Mouse (Mus musculus): Measurements from ENCODE around the gene Pus1. TPM values are rescaled to one million over a fixed set of nuclear protein-coding genes. Genes with fewer than 3 reads are reported as not detected.

Pus1 gene
- total and polyA plus RNA-seq, 3 experiments: 107 to 248 (median 117) TPM

DNA sequence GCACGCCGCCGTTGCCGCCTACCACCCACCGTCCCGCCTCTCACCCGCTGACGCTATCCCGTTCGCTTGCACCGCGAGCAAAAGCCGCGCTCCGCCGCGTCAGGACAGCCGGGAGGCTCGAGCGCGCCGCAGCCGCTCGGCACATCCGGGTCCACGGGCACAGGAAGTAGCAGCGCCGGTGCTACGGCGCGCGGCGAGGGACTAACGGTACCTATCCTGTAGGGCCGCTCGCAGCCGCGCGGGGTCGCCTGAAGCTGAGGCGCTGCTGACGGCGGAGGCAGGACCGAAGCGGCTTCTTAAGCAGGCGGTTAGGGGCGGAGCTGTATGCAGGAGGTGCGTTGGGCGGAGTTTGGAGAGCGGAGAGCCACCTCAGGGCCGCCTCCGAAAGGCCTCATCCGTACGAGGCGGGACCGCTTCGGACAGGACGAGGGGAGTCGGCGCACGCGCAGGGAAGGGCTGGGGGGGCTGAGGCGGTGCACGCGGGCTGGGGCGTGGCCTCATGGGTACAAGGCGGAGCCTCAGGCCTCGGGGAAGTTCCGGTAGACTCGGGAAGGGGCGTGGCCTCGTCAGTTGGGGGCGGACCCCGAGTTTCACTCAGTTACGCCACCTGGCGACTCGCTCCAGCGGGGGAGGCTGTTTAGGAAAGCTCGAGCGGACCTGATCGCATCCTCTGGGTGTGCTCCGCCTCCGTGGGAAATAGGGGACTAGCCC lies 9.9 kb downstream of the Pus1 start, which contains the start of gene Ep400 (continued):
- TF ChIP-seq ZNF384 (IDR thresholded peaks at IDR 0.05; ENCODE audit: low read depth, low read length) (no peak), GATA1 (IDR thresholded peaks at IDR 0.05; ENCODE audit: low read depth, low read length) (no peak), ZC3H11A (IDR thresholded peaks at IDR 0.05; ENCODE audit: low read depth, low read length) (peak; percentile 20; the same call in 1 of the 2 replicates), E2F4 (IDR thresholded peaks at IDR 0.05; ENCODE audit: borderline replicate concordance, low read depth, low read length) (no peak), UBTF (IDR thresholded peaks at IDR 0.05; ENCODE audit: borderline replicate concordance, insufficient read depth, low read depth, low read length) (no peak), BHLHE40 (IDR thresholded peaks at IDR 0.05; ENCODE audit: borderline replicate concordance, low read depth, low read length) (no peak), CHD2 (IDR thresholded peaks at IDR 0.05; ENCODE audit: low read length) (no peak), NELFE (IDR thresholded peaks at IDR 0.05; ENCODE audit: low read depth, low read length) (peak; percentile 91), TAL1 (IDR thresholded peaks at IDR 0.05; ENCODE audit: low read length) (no peak), GABPA (IDR thresholded peaks at IDR 0.05; ENCODE audit: low read depth, low read length) (no peak), MAFK (IDR thresholded peaks at IDR 0.05; ENCODE audit: borderline replicate concordance, low read depth, low read length) (no peak), RAD21 (IDR thresholded peaks at IDR 0.05; ENCODE audit: low read depth, low read length) (peak; percentile 28), TBP (IDR thresholded peaks at IDR 0.05; ENCODE audit: low read depth, low read length) (peak; percentile 87), EP300 (IDR thresholded peaks at IDR 0.05; ENCODE audit: low read depth in 1 of 2, low read length in 2 of 2) (peak in 1 of 2 experiments; percentile 40; a peak in 1 of 4 replicates), POLR2AphosphoS2 (IDR thresholded peaks at IDR 0.05; ENCODE audit: low read length) (peak; percentile 95), MYB (IDR thresholded peaks at IDR 0.05; ENCODE audit: low read depth, low read length) (peak; percentile 73; the same call in 1 of the 2 replicates), MAZ (IDR thresholded peaks at IDR 0.05; ENCODE audit: low read depth, low read length) (peak; percentile 73; the same call in 1 of the 2 replicates), ZKSCAN1 (IDR thresholded peaks at IDR 0.05; ENCODE audit: low read depth, low read length) (no peak), ZMIZ1 (IDR thresholded peaks at IDR 0.05; ENCODE audit: low read depth, low read length) (peak; percentile 83), CHD1 (IDR thresholded peaks at IDR 0.05; ENCODE audit: low read depth, low read length) (no peak), CTCF (IDR thresholded peaks at IDR 0.05 in 2 of 3, conservative IDR thresholded peaks at IDR 0.05 in 1 of 3; ENCODE audit: control insufficient read depth in 1 of 3, insufficient read depth in 1 of 3, low read depth in 2 of 3, low read length in 3 of 3, poor library complexity in 1 of 3, severe bottlenecking in 1 of 3) (peak in 2 of 3 experiments; percentile 74 to 77; a peak in 5 of 6 replicates), TCF12 (IDR thresholded peaks at IDR 0.05; ENCODE audit: low read depth, low read length) (peak; percentile 70), MXI1 (IDR thresholded peaks at IDR 0.05; ENCODE audit: low read depth, low read length) (peak; percentile 78)

DNA sequence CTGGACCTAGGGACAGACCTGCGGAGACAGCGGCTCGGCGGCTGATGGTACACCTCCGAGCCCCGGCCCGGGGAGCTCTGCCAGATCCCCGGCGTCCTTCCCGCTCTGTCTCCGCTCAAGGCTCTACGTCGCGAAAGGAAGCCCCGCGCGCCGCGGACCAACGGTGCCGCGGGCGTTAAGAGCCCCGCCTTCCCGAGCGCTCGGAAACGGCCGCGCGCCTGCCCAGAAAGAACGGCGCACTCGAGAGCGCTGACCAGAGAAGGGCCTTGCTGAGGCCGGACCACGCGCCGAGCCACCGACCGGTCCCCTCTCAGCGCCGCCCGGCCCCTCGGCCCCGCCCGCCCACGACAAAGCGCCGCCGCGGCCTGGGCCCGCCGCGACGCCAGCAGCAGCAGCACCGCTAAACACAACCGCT lies 10.4 kb downstream of the Pus1 start:
- Histone ChIP-seq H3K4me3 (ENCODE audit: control insufficient read depth in 1 of 2, insufficient read depth in 1 of 2, low read depth in 2 of 2, low read length in 2 of 2) (peak overlapping the region; percentile 94 to 99), H3K27ac (ENCODE audit: control insufficient read depth, low read depth, low read length) (peak overlapping the region; percentile 94), H3K27me3 (ENCODE audit: control insufficient read depth in 1 of 2, insufficient read depth in 2 of 2, low read length in 2 of 2) (no peaks in the 10 kb centered on the region), H3K36me3 (ENCODE audit: control insufficient read depth in 1 of 2, insufficient read depth in 2 of 2, low read length in 2 of 2) (peaks cover 7 to 37% of the 10 kb centered on the region in 2 experiments), H3K79me2 (ENCODE audit: control insufficient read depth, insufficient read depth, low read length, poor library complexity) (peaks cover 61% of the 10 kb centered on the region), H3K9ac (ENCODE audit: control insufficient read depth, low read depth, low read length, poor library complexity, severe bottlenecking) (peak overlapping the region; percentile 96), H3K9me3 (replicated peaks; ENCODE audit: insufficient read depth, low read length) (no peaks in the 10 kb centered on the region), H3K4me1 (ENCODE audit: control insufficient read depth in 1 of 2, insufficient read depth in 2 of 2, low read length in 2 of 2) (peaks cover 7 to 16% of the 10 kb centered on the region in 2 experiments)
- TF ChIP-seq JUND (IDR thresholded peaks at IDR 0.05; ENCODE audit: low read depth, low read length): no peak
- 0 out of 2 replicates have a peak, but pooled peaks have one; percentile 29 for TF ChIP-seq CHD1 (IDR thresholded peaks at IDR 0.05; ENCODE audit: low read depth, low read length)
- TF ChIP-seq POLR2AphosphoS2 (IDR thresholded peaks at IDR 0.05; ENCODE audit: low read length): no peak
- no peak for TF ChIP-seq TAL1 (IDR thresholded peaks at IDR 0.05; ENCODE audit: low read length)
- no peak for TF ChIP-seq CHD2 (IDR thresholded peaks at IDR 0.05; ENCODE audit: low read length)
- peak; percentile 75 for DNase-seq (ENCODE audit: low read depth, low spot score)

All from MEL (cell line).